Mouse (Mus musculus): ENCODE measurements around the gene Rpl10a.

DNA sequence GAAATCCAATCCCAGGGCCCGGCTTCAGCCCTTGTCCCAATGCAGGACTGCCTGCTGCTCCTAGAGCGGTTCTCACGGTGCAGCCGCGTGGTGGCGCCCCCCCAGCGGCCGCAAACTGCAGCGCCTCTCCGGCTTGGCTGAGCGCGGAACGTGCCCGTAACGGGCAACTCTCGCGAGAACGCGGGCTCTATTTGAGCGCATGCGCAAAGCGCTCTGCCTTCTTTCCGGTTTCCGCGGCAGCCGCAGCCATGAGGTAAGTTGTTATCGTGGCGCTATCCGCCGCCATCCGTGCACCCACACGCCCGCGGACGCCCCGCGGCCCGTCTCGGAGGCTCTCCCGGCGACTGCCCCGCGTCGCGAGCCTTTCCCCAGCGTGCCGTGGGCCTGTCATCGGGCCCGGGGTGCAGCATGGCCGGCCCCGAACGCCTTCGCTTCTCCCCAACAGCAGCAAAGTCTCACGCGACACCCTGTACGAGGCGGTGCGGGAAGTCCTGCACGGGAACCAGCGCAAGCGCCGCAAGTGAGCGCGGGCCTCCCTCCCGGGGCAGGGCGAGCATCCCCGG, at the start of gene Rpl10a:
- TF ChIP-seq POLR2A (IDR thresholded peaks at IDR 0.05; ENCODE audit: borderline replicate concordance, control insufficient read depth, low read depth, low read length): peak; percentile 92
- peak; percentile 81 for TF ChIP-seq CTCF (IDR thresholded peaks at IDR 0.05; ENCODE audit: control insufficient read depth, insufficient read depth, low read length)
